In the genomic region with DNA sequence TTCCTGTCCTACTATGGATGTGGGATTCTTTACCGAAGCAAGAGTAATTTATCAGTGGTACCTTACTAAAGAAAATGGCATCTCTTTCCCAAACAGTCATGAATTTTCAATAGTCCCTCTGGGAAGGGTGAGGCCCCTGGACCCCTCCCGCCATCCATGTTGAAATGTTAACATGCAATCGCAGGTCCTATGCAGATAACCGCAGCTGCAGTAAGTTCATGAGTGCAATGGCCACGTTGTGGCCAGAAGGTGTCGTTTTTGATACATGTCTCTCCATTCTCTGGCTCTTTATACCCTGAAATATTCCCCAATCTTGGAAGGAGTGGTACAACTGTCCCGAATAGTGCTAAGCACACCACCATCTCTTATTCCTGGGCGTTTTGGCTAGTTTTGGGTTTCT, we compare ENCODE assay signal across 8 mouse cellular contexts. TPM values are rescaled to one million over a fixed set of nuclear protein-coding genes. Genes with fewer than 3 reads are reported as not detected.
DNase-seq lines count a peak whose midpoint lies in the region; ATAC-seq lines count a peak whose summit lies in the region.

No protein-coding gene starts in this region.

- ATAC-seq in kidney, embryonic 16.5 days (ENCODE audit: low FRiP score, low TSS enrichment), result no peak
- ATAC-seq in hindbrain, embryonic 14.5 days (ENCODE audit: low FRiP score), result no peak

- WGBS in kidney, embryonic 16.5 days, result 60% methylated on average over 8 of the region's 8 CpGs
- WGBS in hindbrain, embryonic 14.5 days, result 58% methylated on average over 8 of the region's 8 CpGs
- WGBS in midbrain, embryonic 10.5 days, result 59% methylated on average over 8 of the region's 8 CpGs

- peak overlapping the region; percentile 92 for H3K4me2 ChIP-seq in kidney, embryonic 16.5 days (replicated peaks; ENCODE audit: low read depth, low read length)
- peak overlapping the region; percentile 66 for H3K4me2 ChIP-seq in hindbrain, embryonic 14.5 days (replicated peaks)

- H3K9me3 ChIP-seq in kidney, embryonic 16.5 days (ENCODE audit: low read length), result no peaks in the 10 kb centered on the region
- H3K9me3 ChIP-seq in hindbrain, embryonic 14.5 days (ENCODE audit: control insufficient read depth, low read length), result no peaks in the 10 kb centered on the region
- H3K9me3 ChIP-seq in midbrain, embryonic 10.5 days (replicated peaks), result no peaks in the 10 kb centered on the region

- no peak for DNase-seq in kidney, adult 11 months
- DNase-seq in hindbrain, embryonic 14.5 days (ENCODE audit: low spot score), result no peak
- DNase-seq in midbrain, embryonic 10.5 days (ENCODE audit: low spot score), result no peak
- DNase-seq in urinary bladder, adult 2 months (ENCODE audit: low spot score), result no peak
- DNase-seq in urinary bladder, postnatal 10 days (ENCODE audit: low spot score), result no peak
- DNase-seq in testis, postnatal 10 days (ENCODE audit: low spot score), result no peak

- H3K27ac ChIP-seq in kidney, embryonic 16.5 days (ENCODE audit: low read length), result no peak overlapping the region
- 0 out of 2 replicates have a peak overlapping the region, but pooled peaks have one; percentile 1 for H3K27ac ChIP-seq in brown adipose tissue, adult 24 weeks (replicated peaks; ENCODE audit: low read depth, low read length)
- H3K27ac ChIP-seq in hindbrain, embryonic 14.5 days, result 0 out of 2 replicates have a peak overlapping the region, but pooled peaks have one; percentile 98
- H3K27ac ChIP-seq in midbrain, embryonic 10.5 days (replicated peaks), result peak overlapping the region; percentile 99

- H3K27me3 ChIP-seq in kidney, embryonic 16.5 days (ENCODE audit: insufficient read depth, low read length), result no peaks in the 10 kb centered on the region
- H3K27me3 ChIP-seq in hindbrain, embryonic 14.5 days (ENCODE audit: control insufficient read depth, insufficient read depth, low read length), result no peaks in the 10 kb centered on the region
- no peaks in the 10 kb centered on the region for H3K27me3 ChIP-seq in midbrain, embryonic 10.5 days (ENCODE audit: low read depth, poor library complexity, severe bottlenecking)

- H3K36me3 ChIP-seq in kidney, embryonic 16.5 days (ENCODE audit: insufficient read depth, low read length), result peaks cover 23% of the 10 kb centered on the region
- H3K36me3 ChIP-seq in hindbrain, embryonic 14.5 days (replicated peaks; ENCODE audit: control insufficient read depth, insufficient read depth), result peaks cover 26% of the 10 kb centered on the region
- peaks cover 28% of the 10 kb centered on the region for H3K36me3 ChIP-seq in midbrain, embryonic 10.5 days

- H3K4me3 ChIP-seq in kidney, embryonic 16.5 days (ENCODE audit: low read length), result peak overlapping the region; percentile 89
- H3K4me3 ChIP-seq in brown adipose tissue, adult 24 weeks (ENCODE audit: insufficient read depth, low read depth, low read length), result no peak overlapping the region
- peak overlapping the region; percentile 60 for H3K4me3 ChIP-seq in hindbrain, embryonic 14.5 days (replicated peaks; ENCODE audit: low read length)
- peak overlapping the region; percentile 72 for H3K4me3 ChIP-seq in midbrain, embryonic 10.5 days

- H3K4me1 ChIP-seq in kidney, embryonic 16.5 days (ENCODE audit: insufficient read depth, low read length), result peaks cover 14% of the 10 kb centered on the region; the same call in 1 of the 2 replicates
- H3K4me1 ChIP-seq in brown adipose tissue, adult 24 weeks (ENCODE audit: control insufficient read depth, insufficient read depth, insufficient read length, low read length), result no peaks in the 10 kb centered on the region
- H3K4me1 ChIP-seq in hindbrain, embryonic 14.5 days (replicated peaks; ENCODE audit: control insufficient read depth, insufficient read depth, low read length), result peaks cover 17% of the 10 kb centered on the region
- H3K4me1 ChIP-seq in midbrain, embryonic 10.5 days, result peaks cover 35% of the 10 kb centered on the region

- H3K9ac ChIP-seq in kidney, embryonic 16.5 days (replicated peaks; ENCODE audit: low read length), result peak overlapping the region; percentile 99; the same call in 1 of the 2 replicates
- H3K9ac ChIP-seq in hindbrain, embryonic 14.5 days, result peak overlapping the region; percentile 90; the same call in 1 of the 2 replicates

RNA-seq across cellular contexts. Expression of a gene that starts 0.8 kb away (rescaled TPM):
- 67.3 and 70.7 TPM in 2 replicates for polyA plus RNA-seq in kidney, embryonic 16.5 days (2015; fragmentation: Nextera tagmentation; extraction: Ambion mirVana)
- polyA plus RNA-seq in brown adipose tissue, adult 24 weeks (2012; ENCODE audit: insufficient read depth, insufficient read length, missing spikeins), result 18.2 and 24.4 TPM in 2 replicates
- 111 and 113 TPM in 2 replicates for polyA plus RNA-seq in hindbrain, embryonic 14.5 days (2014; fragmentation: Nextera tagmentation; extraction: Ambion mirVana)
- 124 and 130 TPM in 2 replicates for polyA plus RNA-seq in midbrain, embryonic 10.5 days (2016; fragmentation: Nextera tagmentation; extraction: Ambion mirVana)
- 33.5 and 37.8 TPM in 2 replicates for polyA plus RNA-seq in urinary bladder, adult 2 months (2012; rRNA removed)

RNA-seq across cellular contexts. Expression of a gene that starts 13.4 kb away (rescaled TPM):
- polyA plus RNA-seq in kidney, embryonic 16.5 days (2015; fragmentation: Nextera tagmentation; extraction: Ambion mirVana), result not detected in 2 replicates
- polyA plus RNA-seq in brown adipose tissue, adult 24 weeks (2012; ENCODE audit: insufficient read depth, insufficient read length, missing spikeins), result not detected in 2 replicates
- not detected in 2 replicates for polyA plus RNA-seq in hindbrain, embryonic 14.5 days (2014; fragmentation: Nextera tagmentation; extraction: Ambion mirVana)
- polyA plus RNA-seq in midbrain, embryonic 10.5 days (2016; fragmentation: Nextera tagmentation; extraction: Ambion mirVana), result not detected in 2 replicates
- polyA plus RNA-seq in urinary bladder, adult 2 months (2012; rRNA removed), result not detected in 2 replicates

RNA-seq across cellular contexts. Expression of a gene that starts 57.0 kb away (rescaled TPM):
- 54.1 and 65.5 TPM in 2 replicates for polyA plus RNA-seq in kidney, embryonic 16.5 days (2015; fragmentation: Nextera tagmentation; extraction: Ambion mirVana)
- 168 and 210 TPM in 2 replicates for polyA plus RNA-seq in brown adipose tissue, adult 24 weeks (2012; ENCODE audit: insufficient read depth, insufficient read length, missing spikeins)
- 30.1 and 32.5 TPM in 2 replicates for polyA plus RNA-seq in hindbrain, embryonic 14.5 days (2014; fragmentation: Nextera tagmentation; extraction: Ambion mirVana)
- polyA plus RNA-seq in midbrain, embryonic 10.5 days (2016; fragmentation: Nextera tagmentation; extraction: Ambion mirVana), result 10.8 and 14.9 TPM in 2 replicates
- polyA plus RNA-seq in urinary bladder, adult 2 months (2012; rRNA removed), result 437 and 439 TPM in 2 replicates
